Mouse (Mus musculus) liver, postnatal 0 days (tissue): ENCODE measurements around the gene Rps6kc1.

ENCODE experiments used
- CTCF ChIP-seq: sonication (generic); IDR thresholded peaks from 2 replicates; pipeline ENCODE4 v1.5.1; 2016; ENCODE audit warnings: antibody characterized with exemption, low read depth
- EP300 ChIP-seq: IDR thresholded peaks from 2 replicates; pipeline ENCODE4 v1.6.1; 2016; ENCODE audit warnings: antibody characterized with exemption, low read depth, mild to moderate bottlenecking

GRCm38 (mm10) chr1:190898899-190899575, 12.5 kb downstream of the Rps6kc1 start:
- TF ChIP-seq CTCF (no peak), EP300 (no peak)
